Mouse (Mus musculus): Measurements from ENCODE around the gene Ttbk1. TPM values are rescaled to one million over a fixed set of nuclear protein-coding genes. Genes with fewer than 3 reads are reported as not detected.

The Ttbk1 gene
- polyA plus RNA-seq, 1 experiment from 2014 or later = 0.81 TPM

Other genes starting within 250 kb of the Ttbk1 start
- 131 and 138 TPM in 2 replicates for gene Polr1c, start 239.6 kb downstream of the Ttbk1 start, polyA plus RNA-seq (2016; fragmentation: Nextera tagmentation; extraction: Ambion mirVana)
- gene Yipf3, start 239.6 kb downstream of the Ttbk1 start, polyA plus RNA-seq (2016; fragmentation: Nextera tagmentation; extraction: Ambion mirVana) = 71.5 and 75.0 TPM in 2 replicates
- 1.6 and 1.9 TPM in 2 replicates for gene Lrrc73, start 234.1 kb downstream of the Ttbk1 start, polyA plus RNA-seq (2016; fragmentation: Nextera tagmentation; extraction: Ambion mirVana)
- gene Tjap1, start 204.6 kb downstream of the Ttbk1 start, polyA plus RNA-seq (2016; fragmentation: Nextera tagmentation; extraction: Ambion mirVana) = 65.8 and 68.2 TPM in 2 replicates
- gene Dlk2, start 190.3 kb downstream of the Ttbk1 start, polyA plus RNA-seq (2016; fragmentation: Nextera tagmentation; extraction: Ambion mirVana) = 0.68 and 0.78 TPM in 2 replicates
- gene Abcc10, start 159.3 kb downstream of the Ttbk1 start, polyA plus RNA-seq (2016; fragmentation: Nextera tagmentation; extraction: Ambion mirVana) = 7.6 and 8.9 TPM in 2 replicates
- 7.8 and 9.9 TPM in 2 replicates for gene Zfp318, start 103.9 kb downstream of the Ttbk1 start, polyA plus RNA-seq (2016; fragmentation: Nextera tagmentation; extraction: Ambion mirVana)
- 0.72 and 0.85 TPM in 2 replicates for gene Crip3, start 58.7 kb downstream of the Ttbk1 start, polyA plus RNA-seq (2016; fragmentation: Nextera tagmentation; extraction: Ambion mirVana)
- gene Slc22a7, start 49.2 kb downstream of the Ttbk1 start, polyA plus RNA-seq (2016; fragmentation: Nextera tagmentation; extraction: Ambion mirVana) = not detected in 2 replicates
- gene Dnph1, start 9.0 kb upstream of the Ttbk1 start, polyA plus RNA-seq (2016; fragmentation: Nextera tagmentation; extraction: Ambion mirVana) = 85.2 and 98.4 TPM in 2 replicates
- gene Cul9, start 58.7 kb upstream of the Ttbk1 start, polyA plus RNA-seq (2016; fragmentation: Nextera tagmentation; extraction: Ambion mirVana) = 4.4 and 6.3 TPM in 2 replicates
- 5.0 and 6.5 TPM in 2 replicates for gene Srf, start 68.5 kb upstream of the Ttbk1 start, polyA plus RNA-seq (2016; fragmentation: Nextera tagmentation; extraction: Ambion mirVana)
- 65.3 and 68.4 TPM in 2 replicates for gene Ptk7, start 141.8 kb upstream of the Ttbk1 start, polyA plus RNA-seq (2016; fragmentation: Nextera tagmentation; extraction: Ambion mirVana)
- 33.0 and 40.3 TPM in 2 replicates for gene Klc4, start 158.3 kb upstream of the Ttbk1 start, polyA plus RNA-seq (2016; fragmentation: Nextera tagmentation; extraction: Ambion mirVana)
- gene Mrpl2, start 158.6 kb upstream of the Ttbk1 start, polyA plus RNA-seq (2016; fragmentation: Nextera tagmentation; extraction: Ambion mirVana) = 126 and 129 TPM in 2 replicates
- gene Cul7, start 162.7 kb upstream of the Ttbk1 start, polyA plus RNA-seq (2016; fragmentation: Nextera tagmentation; extraction: Ambion mirVana) = 37.4 and 45.1 TPM in 2 replicates
- 69.4 and 69.6 TPM in 2 replicates for gene Rrp36, start 186.7 kb upstream of the Ttbk1 start, polyA plus RNA-seq (2016; fragmentation: Nextera tagmentation; extraction: Ambion mirVana)
- 178 and 180 TPM in 2 replicates for gene Mea1, start 191.1 kb upstream of the Ttbk1 start, polyA plus RNA-seq (2016; fragmentation: Nextera tagmentation; extraction: Ambion mirVana)
- gene Klhdc3, start 193.2 kb upstream of the Ttbk1 start, polyA plus RNA-seq (2016; fragmentation: Nextera tagmentation; extraction: Ambion mirVana) = 126 and 128 TPM in 2 replicates
- 140 and 146 TPM in 2 replicates for gene Ppp2r5d, start 217.4 kb upstream of the Ttbk1 start, polyA plus RNA-seq (2016; fragmentation: Nextera tagmentation; extraction: Ambion mirVana)
- gene Pex6, start 223.8 kb upstream of the Ttbk1 start, polyA plus RNA-seq (2016; fragmentation: Nextera tagmentation; extraction: Ambion mirVana) = 20.5 and 20.8 TPM in 2 replicates
- gene Gnmt, start 241.5 kb upstream of the Ttbk1 start, polyA plus RNA-seq (2016; fragmentation: Nextera tagmentation; extraction: Ambion mirVana) = 0.35 and 0.62 TPM in 2 replicates